Mouse (Mus musculus) midbrain, postnatal 0 days (tissue): ENCODE results near the gene Rbm20. TPM values are rescaled to one million over a fixed set of nuclear protein-coding genes. Genes with fewer than 3 reads are reported as not detected.

Source experiments
- ATAC-seq: fragments of 200-750 bp; cut with Nextera tagmentation; 2 replicates; pipeline ENCODE4 v1.8.0; 2017; ENCODE audit warnings: moderate number of reproducible peaks, mild to moderate bottlenecking, moderate TSS enrichment, moderate library complexity; ENCODE audit not compliant: low FRiP score
- DNase-seq: peaks from one replicate; pipeline ENCODE4 v3.0.0-alpha.2; 2015; ENCODE audit warnings: low spot score
- H3K27ac ChIP-seq: fragments of 300-500 bp; sonication (generic); 2 replicates; pipeline ENCODE4 v1.5.1; 2014; ENCODE audit warnings: low read depth, mild to moderate bottlenecking, low read length, mixed read lengths
- H3K27me3 ChIP-seq: fragments of 300-500 bp; sonication (generic); 2 replicates; pipeline ENCODE4 v1.6.1; 2014; ENCODE audit warnings: low read length, control low read depth, mixed read lengths; ENCODE audit not compliant: insufficient read depth
- H3K36me3 ChIP-seq: fragments of 300-500 bp; sonication (generic); 2 replicates; pipeline ENCODE4 v1.6.1; 2014; ENCODE audit warnings: low read length, control low read depth, mixed read lengths; ENCODE audit not compliant: insufficient read depth
- H3K4me1 ChIP-seq: fragments of 300-500 bp; sonication (generic); 2 replicates; pipeline ENCODE4 v1.6.1; 2014; ENCODE audit warnings: mild to moderate bottlenecking, control low read depth, antibody characterized with exemption, low read length, mixed read lengths; ENCODE audit not compliant: insufficient read depth
- H3K4me2 ChIP-seq: fragments of 300-500 bp; sonication (generic); 2 replicates; pipeline ENCODE4 v1.6.1; 2014; ENCODE audit warnings: low read depth, mild to moderate bottlenecking, low read length, mixed read lengths; ENCODE audit not compliant: poor library complexity, severe bottlenecking
- H3K4me3 ChIP-seq: fragments of 300-500 bp; sonication (generic); 2 replicates; pipeline ENCODE4 v1.5.1; 2014; ENCODE audit warnings: low read depth, mild to moderate bottlenecking, low read length, moderate library complexity
- H3K9ac ChIP-seq: fragments of 300-500 bp; sonication (generic); replicated peaks from 2 replicates; pipeline ENCODE4 v1.6.1; 2014; ENCODE audit warnings: mild to moderate bottlenecking, low read length, moderate library complexity, mixed read lengths; ENCODE audit not compliant: poor library complexity, severe bottlenecking
- H3K9me3 ChIP-seq: fragments of 300-500 bp; sonication (generic); 2 replicates; pipeline ENCODE4 v1.6.1; 2016; ENCODE audit warnings: low read length, control low read depth
- CTCF ChIP-seq: IDR thresholded peaks from 2 replicates; pipeline ENCODE4 v1.5.1; 2016; ENCODE audit warnings: antibody characterized with exemption, mild to moderate bottlenecking
- WGBS: fragments of 180-500 bp; shearing (Covaris S2); extraction: QIAGEN DNeasy Blood & Tissue Kit; methylation state at CpG from one replicate; pipeline ENCODE4 v1.1.7; 2014; 5-methylcytosine and 5-hydroxymethylcytosine counted together
- polyA plus RNA-seq: library from polyadenylated mRNA; unstranded; fragments of >200 nt; fragmentation: Nextera tagmentation; extraction: Ambion mirVana; gene quantifications from 2 replicates; pipeline ENCODE4 v1.2.1, GENCODE M21; 2015
- total RNA-seq: library from RNA; depleted of rRNA; stranded (reverse); fragments of >200 nt; gene quantifications from 2 replicates; pipeline ENCODE4 v1.2.3, GENCODE M21; 2014

Gene Rbm20
- total and polyA plus RNA-seq, 2 experiments from 2014 or later: 0.75 to 2.0 TPM

GRCm38 (mm10) chr19:53717364-53717763, 40.3 kb downstream of the Rbm20 start:
- no peak overlapping the region for H3K27ac ChIP-seq
- H3K36me3 ChIP-seq: no peaks in the 10 kb centered on the region
- ATAC-seq (no peak), DNase-seq (no peak)
- no peak for TF ChIP-seq CTCF
- no peak overlapping the region for H3K4me3 ChIP-seq
- no peak overlapping the region for H3K4me2 ChIP-seq
- WGBS: 88% methylated on average over 9 of the region's 9 CpGs
- H3K9ac ChIP-seq: no peak overlapping the region
- no peaks in the 10 kb centered on the region for H3K4me1 ChIP-seq
- no peaks in the 10 kb centered on the region for H3K9me3 ChIP-seq
- no peaks in the 10 kb centered on the region for H3K27me3 ChIP-seq

- Histone ChIP-seq H3K4me1 (no peaks in the 10 kb centered on the region), H3K4me3 (no peak overlapping the region), H3K9ac (no peak overlapping the region), H3K9me3 (no peaks in the 10 kb centered on the region), H3K27me3 (no peaks in the 10 kb centered on the region), H3K27ac (no peak overlapping the region), H3K36me3 (no peaks in the 10 kb centered on the region), H3K4me2 (no peak overlapping the region)
- no peak for TF ChIP-seq CTCF
- DNase-seq (no peak), ATAC-seq (no peak)
- 90% methylated on average over 5 of the region's 5 CpGs for WGBS
Measured at GRCm38 (mm10) chr19:53722186-53722585, 45.1 kb downstream of the Rbm20 start.

- no peak overlapping the region for H3K27ac ChIP-seq
- DNase-seq: no peak
- H3K9ac ChIP-seq: no peak overlapping the region
- no peak overlapping the region for H3K4me3 ChIP-seq
- ATAC-seq: no peak
- H3K4me2 ChIP-seq: no peak overlapping the region
- 91% methylated on average over 5 of the region's 5 CpGs for WGBS
- H3K4me1 ChIP-seq: no peaks in the 10 kb centered on the region
- H3K9me3 ChIP-seq: no peaks in the 10 kb centered on the region
- H3K27me3 ChIP-seq: no peaks in the 10 kb centered on the region
- no peaks in the 10 kb centered on the region for H3K36me3 ChIP-seq
- TF ChIP-seq CTCF: no peak
Measured at GRCm38 (mm10) chr19:53724053-53724452, 46.9 kb downstream of the Rbm20 start.

- Histone ChIP-seq H3K4me1 (no peaks in the 10 kb centered on the region), H3K27me3 (no peaks in the 10 kb centered on the region), H3K9me3 (no peaks in the 10 kb centered on the region), H3K4me2 (no peak overlapping the region), H3K9ac (no peak overlapping the region), H3K4me3 (no peak overlapping the region), H3K36me3 (no peaks in the 10 kb centered on the region), H3K27ac (no peak overlapping the region)
- no peak for ATAC-seq
- DNase-seq: no peak
- 40% methylated on average over 12 of the region's 12 CpGs for WGBS
- peak; percentile 56 for TF ChIP-seq CTCF
Measured at GRCm38 (mm10) chr19:53726340-53726739, 49.2 kb downstream of the Rbm20 start.

- no peak overlapping the region for H3K4me3 ChIP-seq
- no peak for TF ChIP-seq CTCF
- DNase-seq: no peak
- no peak overlapping the region for H3K4me2 ChIP-seq
- ATAC-seq: no peak
- no peaks in the 10 kb centered on the region for H3K27me3 ChIP-seq
- H3K36me3 ChIP-seq: no peaks in the 10 kb centered on the region
- no peak overlapping the region for H3K9ac ChIP-seq
- H3K9me3 ChIP-seq: no peaks in the 10 kb centered on the region
- no peaks in the 10 kb centered on the region for H3K4me1 ChIP-seq
- 78% methylated on average over 11 of the region's 11 CpGs for WGBS
- no peak overlapping the region for H3K27ac ChIP-seq
Measured at GRCm38 (mm10) chr19:53726755-53727154, 49.6 kb downstream of the Rbm20 start.

- Histone ChIP-seq H3K4me2 (no peak overlapping the region), H3K27ac (no peak overlapping the region), H3K9me3 (no peaks in the 10 kb centered on the region), H3K4me1 (no peaks in the 10 kb centered on the region), H3K36me3 (no peaks in the 10 kb centered on the region), H3K9ac (no peak overlapping the region), H3K4me3 (no peak overlapping the region), H3K27me3 (no peaks in the 10 kb centered on the region)
- TF ChIP-seq CTCF: no peak
- DNase-seq: no peak
- 70% methylated on average over 4 of the region's 4 CpGs for WGBS
- no peak for ATAC-seq
Measured at GRCm38 (mm10) chr19:53727277-53727676, 50.2 kb downstream of the Rbm20 start.
